Mouse (Mus musculus): ENCODE measurements around the gene Crybg1. TPM values are rescaled to one million over a fixed set of nuclear protein-coding genes. Genes with fewer than 3 reads are reported as not detected.

The Crybg1 gene
- total RNA-seq, 1 experiment: 2.5 TPM

GRCm38 (mm10) chr10:44138137-44138855, 10.4 kb downstream of the Crybg1 start:
- no peak overlapping the region for H3K4me3 ChIP-seq (ENCODE audit: insufficient read depth in 1 of 2, low read depth in 1 of 2, low read length in 2 of 2, poor library complexity in 1 of 2, severe bottlenecking in 1 of 2)
- H3K4me1 ChIP-seq (ENCODE audit: control insufficient read depth in 2 of 2, insufficient read depth in 2 of 2, low read length in 2 of 2, poor library complexity in 1 of 2): no peaks in the 10 kb centered on the region
- DNase-seq (ENCODE audit: low read depth, low spot score): no peak
- no peak for TF ChIP-seq MAFK (IDR thresholded peaks at IDR 0.05; ENCODE audit: insufficient read depth, low read depth, low read length)
- TF ChIP-seq ZNF384 (IDR thresholded peaks at IDR 0.05; ENCODE audit: low read depth, low read length): no peak
- no peak for TF ChIP-seq CHD2 (IDR thresholded peaks at IDR 0.05; ENCODE audit: low read depth, low read length)
- no peak for TF ChIP-seq ZC3H11A (IDR thresholded peaks at IDR 0.05; ENCODE audit: borderline replicate concordance, low read depth, low read length)
- no peak for TF ChIP-seq HCFC1 (IDR thresholded peaks at IDR 0.05; ENCODE audit: borderline replicate concordance, insufficient read depth, low read length)
- no peaks in the 10 kb centered on the region for H3K36me3 ChIP-seq (ENCODE audit: control insufficient read depth, insufficient read depth, low read length, poor library complexity, severe bottlenecking)
- no peak overlapping the region for H3K27ac ChIP-seq (ENCODE audit: insufficient read depth, low read depth, low read length, poor library complexity, severe bottlenecking)
- H3K9ac ChIP-seq (ENCODE audit: insufficient read depth, low read depth, low read length, poor library complexity, severe bottlenecking): no peak overlapping the region
- no peaks in the 10 kb centered on the region for H3K9me3 ChIP-seq (ENCODE audit: control insufficient read depth, insufficient read depth, low read depth, low read length)
- in situ Hi-C loops (cut with MboI; ENCODE audit: low sequenced_read_pairs in 2 of 2, unreplicated experiment in 2 of 2): no loop called here

- in situ Hi-C loops (cut with MboI; ENCODE audit: low sequenced_read_pairs in 2 of 2, unreplicated experiment in 2 of 2): no loop called here
- Histone ChIP-seq H3K4me1 (ENCODE audit: control insufficient read depth in 2 of 2, insufficient read depth in 2 of 2, low read length in 2 of 2, poor library complexity in 1 of 2) (no peaks in the 10 kb centered on the region), H3K27ac (ENCODE audit: insufficient read depth, low read depth, low read length, poor library complexity, severe bottlenecking) (no peak overlapping the region), H3K9ac (ENCODE audit: insufficient read depth, low read depth, low read length, poor library complexity, severe bottlenecking) (no peak overlapping the region), H3K9me3 (ENCODE audit: control insufficient read depth, insufficient read depth, low read depth, low read length) (no peaks in the 10 kb centered on the region), H3K4me3 (ENCODE audit: insufficient read depth in 1 of 2, low read depth in 1 of 2, low read length in 2 of 2, poor library complexity in 1 of 2, severe bottlenecking in 1 of 2) (no peak overlapping the region), H3K36me3 (ENCODE audit: control insufficient read depth, insufficient read depth, low read length, poor library complexity, severe bottlenecking) (no peaks in the 10 kb centered on the region)
- no peak for DNase-seq (ENCODE audit: low read depth, low spot score)
- TF ChIP-seq CHD2 (IDR thresholded peaks at IDR 0.05; ENCODE audit: low read depth, low read length): no peak
- TF ChIP-seq ZNF384 (IDR thresholded peaks at IDR 0.05; ENCODE audit: low read depth, low read length): no peak
- TF ChIP-seq HCFC1 (IDR thresholded peaks at IDR 0.05; ENCODE audit: borderline replicate concordance, insufficient read depth, low read length): no peak
- TF ChIP-seq MAFK (IDR thresholded peaks at IDR 0.05; ENCODE audit: insufficient read depth, low read depth, low read length): no peak
- TF ChIP-seq ZC3H11A (IDR thresholded peaks at IDR 0.05; ENCODE audit: borderline replicate concordance, low read depth, low read length): no peak
Measured at GRCm38 (mm10) chr10:44126047-44126446, 22.6 kb downstream of the Crybg1 start.

- no peak for DNase-seq (ENCODE audit: low read depth, low spot score)
- Histone ChIP-seq H3K9me3 (ENCODE audit: control insufficient read depth, insufficient read depth, low read depth, low read length) (no peaks in the 10 kb centered on the region), H3K9ac (ENCODE audit: insufficient read depth, low read depth, low read length, poor library complexity, severe bottlenecking) (no peak overlapping the region), H3K4me3 (ENCODE audit: insufficient read depth in 1 of 2, low read depth in 1 of 2, low read length in 2 of 2, poor library complexity in 1 of 2, severe bottlenecking in 1 of 2) (no peak overlapping the region), H3K4me1 (ENCODE audit: control insufficient read depth in 2 of 2, insufficient read depth in 2 of 2, low read length in 2 of 2, poor library complexity in 1 of 2) (no peaks in the 10 kb centered on the region), H3K36me3 (ENCODE audit: control insufficient read depth, insufficient read depth, low read length, poor library complexity, severe bottlenecking) (no peaks in the 10 kb centered on the region), H3K27ac (ENCODE audit: insufficient read depth, low read depth, low read length, poor library complexity, severe bottlenecking) (no peak overlapping the region)
- TF ChIP-seq ZC3H11A (IDR thresholded peaks at IDR 0.05; ENCODE audit: borderline replicate concordance, low read depth, low read length) (no peak), ZNF384 (IDR thresholded peaks at IDR 0.05; ENCODE audit: low read depth, low read length) (no peak), CHD2 (IDR thresholded peaks at IDR 0.05; ENCODE audit: low read depth, low read length) (no peak), MAFK (IDR thresholded peaks at IDR 0.05; ENCODE audit: insufficient read depth, low read depth, low read length) (no peak), HCFC1 (IDR thresholded peaks at IDR 0.05; ENCODE audit: borderline replicate concordance, insufficient read depth, low read length) (no peak)
- in situ Hi-C loops (cut with MboI; ENCODE audit: low sequenced_read_pairs in 2 of 2, unreplicated experiment in 2 of 2): no loop called here
Measured at GRCm38 (mm10) chr10:44124400-44124933, 24.2 kb downstream of the Crybg1 start.

GRCm38 (mm10) chr10:44118616-44119015, 30.0 kb downstream of the Crybg1 start:
- Histone ChIP-seq H3K27ac (ENCODE audit: insufficient read depth, low read depth, low read length, poor library complexity, severe bottlenecking) (no peak overlapping the region), H3K36me3 (ENCODE audit: control insufficient read depth, insufficient read depth, low read length, poor library complexity, severe bottlenecking) (no peaks in the 10 kb centered on the region), H3K9ac (ENCODE audit: insufficient read depth, low read depth, low read length, poor library complexity, severe bottlenecking) (no peak overlapping the region), H3K4me1 (ENCODE audit: control insufficient read depth in 2 of 2, insufficient read depth in 2 of 2, low read length in 2 of 2, poor library complexity in 1 of 2) (no peaks in the 10 kb centered on the region), H3K9me3 (ENCODE audit: control insufficient read depth, insufficient read depth, low read depth, low read length) (no peaks in the 10 kb centered on the region), H3K4me3 (ENCODE audit: insufficient read depth in 1 of 2, low read depth in 1 of 2, low read length in 2 of 2, poor library complexity in 1 of 2, severe bottlenecking in 1 of 2) (no peak overlapping the region)
- no peak for DNase-seq (ENCODE audit: low read depth, low spot score)
- in situ Hi-C loops (cut with MboI; ENCODE audit: low sequenced_read_pairs in 2 of 2, unreplicated experiment in 2 of 2): no loop called here
- no peak for TF ChIP-seq MAFK (IDR thresholded peaks at IDR 0.05; ENCODE audit: insufficient read depth, low read depth, low read length)
- no peak for TF ChIP-seq ZC3H11A (IDR thresholded peaks at IDR 0.05; ENCODE audit: borderline replicate concordance, low read depth, low read length)
- TF ChIP-seq ZNF384 (IDR thresholded peaks at IDR 0.05; ENCODE audit: low read depth, low read length): no peak
- TF ChIP-seq CHD2 (IDR thresholded peaks at IDR 0.05; ENCODE audit: low read depth, low read length): no peak
- TF ChIP-seq HCFC1 (IDR thresholded peaks at IDR 0.05; ENCODE audit: borderline replicate concordance, insufficient read depth, low read length): no peak
